Mouse (Mus musculus) hindlimb bud, embryonic 11.5 days (tissue): ENCODE measurements around the gene Foxn3.

Source experiments
- DNase-seq: peaks from one replicate; pipeline ENCODE4 v3.0.0-alpha.2; 2012; ENCODE audit warnings: low read depth, low spot score; ENCODE audit errors: extremely low spot score

Foxn3 gene

GRCm38 (mm10) chr12:99334026-99334425 lies 229.4 kb downstream of the Foxn3 start:
- no peak for DNase-seq

- DNase-seq: no peak
These were observed 229.9 kb downstream of the Foxn3 start for GRCm38 (mm10) chr12:99333304-99333968.

DNA sequence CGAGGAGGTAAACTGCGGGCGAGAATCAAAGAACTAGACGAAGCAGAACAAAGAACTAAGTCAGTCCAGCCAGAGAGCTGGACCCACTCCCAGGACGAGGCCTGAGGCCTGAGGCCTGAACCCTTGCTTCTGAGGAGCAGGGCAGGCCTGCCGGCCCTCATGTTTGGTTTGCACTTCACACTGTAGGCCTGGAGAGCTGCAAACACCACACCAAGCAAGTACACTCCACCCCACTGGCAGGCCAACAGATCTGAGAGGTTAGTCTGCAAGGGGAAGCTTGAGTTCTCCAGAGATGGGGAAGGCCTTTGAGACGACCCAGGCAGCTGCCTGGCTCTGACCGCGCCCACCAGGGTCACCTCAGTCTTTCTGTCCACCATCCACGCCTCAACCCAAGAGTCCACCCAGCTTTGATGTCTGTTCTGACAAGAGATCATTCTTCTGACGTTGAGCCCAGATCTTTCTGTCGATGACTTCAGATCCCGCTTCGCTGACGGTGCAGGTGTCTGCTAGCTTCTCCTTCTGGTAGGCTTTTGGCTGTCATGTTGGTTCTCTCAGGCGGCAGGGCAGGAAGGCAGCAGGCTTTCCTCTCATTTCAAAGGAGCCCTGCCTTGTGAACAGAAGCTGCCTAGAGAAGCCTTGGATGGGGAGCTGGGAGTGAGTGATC lies 231.1 kb downstream of the Foxn3 start:
- no peak for DNase-seq

GRCm38 (mm10) chr12:99331341-99331947 lies 231.9 kb downstream of the Foxn3 start:
- DNase-seq: no peak

DNA sequence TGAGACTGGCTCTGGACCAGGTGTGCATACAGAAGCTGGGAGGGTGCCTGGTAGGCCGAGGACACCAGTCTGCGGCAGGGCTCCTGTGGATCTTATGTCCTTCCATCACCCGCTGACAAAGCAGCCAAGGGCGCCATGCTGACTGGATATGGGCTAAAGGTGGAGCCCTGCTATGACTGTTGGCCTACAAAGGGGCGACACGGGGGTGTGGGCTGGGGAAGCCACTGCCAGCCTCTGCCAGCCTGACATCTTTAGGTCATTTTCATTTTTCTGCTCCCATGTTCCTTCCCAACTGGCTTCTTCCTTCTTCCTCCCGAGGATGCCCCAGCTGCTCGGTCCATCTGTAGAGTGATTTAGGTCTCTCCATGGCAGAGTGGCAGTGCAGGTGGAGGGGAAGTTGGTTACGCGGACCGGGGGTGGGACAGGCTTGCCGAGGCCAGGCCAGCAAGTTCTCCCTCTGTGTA lies 232.5 kb downstream of the Foxn3 start:
- no peak for DNase-seq

- no peak for DNase-seq
These were observed 233.8 kb downstream of the Foxn3 start for GRCm38 (mm10) chr12:99329301-99330257.

- DNase-seq: no peak
These were observed 237.2 kb downstream of the Foxn3 start for GRCm38 (mm10) chr12:99326157-99326556.

GRCm38 (mm10) chr12:99321633-99322431 lies 241.6 kb downstream of the Foxn3 start:
- no peak for DNase-seq

DNA sequence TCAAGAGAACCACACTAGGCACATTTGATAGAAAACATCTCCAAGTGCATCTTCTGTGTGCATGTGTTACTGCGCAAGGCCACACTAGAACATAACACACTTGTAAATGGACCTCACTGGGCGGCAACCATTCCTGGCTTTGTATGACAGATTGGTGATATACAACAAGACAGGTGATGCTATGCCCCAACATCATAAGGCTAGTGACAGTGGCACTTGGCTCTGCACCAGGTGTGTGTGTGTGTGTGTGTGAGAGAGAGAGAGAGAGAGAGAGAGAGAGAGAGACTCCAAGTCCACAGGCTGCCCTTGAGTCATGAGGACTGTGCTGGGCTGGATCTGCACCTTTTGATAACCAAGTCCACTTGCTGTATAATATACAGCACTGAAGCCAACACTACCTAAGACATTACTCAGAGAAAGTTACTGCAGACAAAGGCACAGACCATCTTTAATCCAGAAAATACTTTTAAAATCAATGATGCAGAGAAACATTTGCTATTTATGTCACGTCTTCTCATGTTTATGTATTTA lies 242.4 kb downstream of the Foxn3 start:
- no peak for DNase-seq

- DNase-seq: no peak
These were observed 243.5 kb downstream of the Foxn3 start for GRCm38 (mm10) chr12:99319896-99320295.

- no peak for DNase-seq
These were observed 244.2 kb downstream of the Foxn3 start for GRCm38 (mm10) chr12:99319171-99319570.

- no peak for DNase-seq
These were observed 247.5 kb downstream of the Foxn3 start for GRCm38 (mm10) chr12:99315931-99316330.

DNA sequence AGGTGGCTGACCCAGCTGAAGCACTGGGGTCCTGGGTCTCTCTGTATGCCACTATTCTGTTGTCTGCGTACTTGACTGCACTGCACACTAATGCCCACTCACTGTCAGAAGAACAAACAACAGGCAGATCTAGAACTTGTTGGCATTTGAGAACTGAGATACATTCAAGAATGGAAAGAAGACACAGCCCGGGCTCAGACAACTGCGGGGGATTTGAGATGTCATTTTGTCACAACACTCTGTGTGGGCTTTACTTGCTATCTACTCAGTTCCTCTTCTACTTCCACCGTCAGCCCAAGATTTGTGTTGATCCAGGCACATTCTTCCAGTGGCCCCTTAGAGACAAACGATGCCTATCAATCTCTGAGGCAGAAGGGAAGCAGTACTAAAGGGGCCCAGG lies 248.6 kb downstream of the Foxn3 start:
- no peak for DNase-seq

- no peak for DNase-seq
These were observed 252.1 kb downstream of the Foxn3 start for GRCm38 (mm10) chr12:99311303-99311702.

DNA sequence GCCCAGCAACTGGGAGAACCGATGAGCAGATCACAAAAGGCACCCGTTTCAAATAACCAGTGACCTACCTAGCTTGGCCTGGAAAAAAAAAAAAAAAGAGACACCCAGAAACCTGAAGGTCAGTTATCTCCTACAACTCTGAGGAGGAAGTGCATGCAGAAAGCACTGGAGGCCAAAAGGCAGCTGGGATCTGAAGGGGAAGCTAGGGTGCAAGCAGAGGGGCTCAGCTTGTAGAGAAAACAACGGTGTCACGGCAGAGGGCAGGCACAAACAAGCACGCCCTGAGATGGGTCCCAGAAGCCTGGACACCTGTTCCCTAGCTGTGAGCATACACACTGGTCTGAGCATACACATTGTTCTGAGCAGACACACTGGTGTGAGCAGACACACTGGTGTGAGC lies 253.4 kb downstream of the Foxn3 start:
- no peak for DNase-seq

DNA sequence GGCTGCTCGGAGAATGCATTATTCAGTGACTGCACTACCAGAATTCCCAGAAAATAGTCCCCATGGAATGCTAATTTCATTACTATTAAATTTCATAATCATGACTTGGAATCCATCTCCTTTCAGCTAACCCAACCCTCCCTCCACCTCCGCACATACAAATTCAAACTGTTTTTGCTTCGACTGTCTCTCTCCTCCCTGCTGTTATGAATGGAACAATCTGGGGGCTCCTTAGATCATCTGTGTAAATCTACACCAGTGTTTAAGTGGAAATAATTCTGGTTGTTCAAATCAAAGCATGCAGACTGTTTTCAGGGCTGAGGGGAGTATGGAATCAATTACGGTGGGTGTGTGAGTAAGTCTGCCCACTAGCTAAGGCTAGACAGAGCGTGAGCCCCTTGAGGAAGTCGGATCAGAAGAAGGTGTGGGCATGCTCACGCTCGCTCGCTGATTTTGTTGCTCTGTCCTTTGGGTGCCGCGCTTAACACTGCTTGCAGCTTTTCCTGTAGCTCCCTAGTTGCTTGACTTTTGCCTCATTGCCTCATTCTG lies 254.8 kb downstream of the Foxn3 start:
- no peak for DNase-seq

- DNase-seq: no peak
These were observed 256.7 kb downstream of the Foxn3 start for GRCm38 (mm10) chr12:99306536-99307204.

GRCm38 (mm10) chr12:99305784-99306535 lies 257.4 kb downstream of the Foxn3 start:
- DNase-seq: no peak
